Mouse (Mus musculus) CD8-positive naive resting alpha-beta T cell, adult 2 months (primary cell): Measurements from ENCODE around the gene Sorcs3.

ENCODE experiments used
- DNase-seq, 2 experiments: peaks; one replicate each; pipeline ENCODE4 v3.0.0; 2022; ENCODE audit warnings: low read depth in 2 of 2, low spot score in 2 of 2

Sorcs3 gene

DNA sequence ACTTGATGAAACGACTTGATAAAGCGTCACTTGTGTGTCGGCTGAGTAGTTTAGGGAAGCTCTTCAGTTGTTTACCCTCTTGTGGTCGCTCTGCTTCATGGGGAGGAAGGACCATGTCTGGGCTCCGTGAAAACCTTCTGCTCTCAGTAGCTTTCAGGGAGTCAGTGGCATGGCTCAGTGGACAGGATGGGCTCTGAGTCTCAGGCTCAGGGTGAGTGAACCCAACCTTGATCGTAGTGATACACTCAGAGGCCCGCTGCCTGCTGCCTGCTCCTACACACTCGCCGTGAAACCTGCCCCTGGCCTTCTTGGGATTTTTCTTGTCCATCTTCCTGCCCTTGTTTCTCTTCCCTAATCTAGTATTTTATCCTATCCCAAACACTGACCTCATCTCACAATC is 166.0 kb downstream of the Sorcs3 start:
- DNase-seq: no peak

DNA sequence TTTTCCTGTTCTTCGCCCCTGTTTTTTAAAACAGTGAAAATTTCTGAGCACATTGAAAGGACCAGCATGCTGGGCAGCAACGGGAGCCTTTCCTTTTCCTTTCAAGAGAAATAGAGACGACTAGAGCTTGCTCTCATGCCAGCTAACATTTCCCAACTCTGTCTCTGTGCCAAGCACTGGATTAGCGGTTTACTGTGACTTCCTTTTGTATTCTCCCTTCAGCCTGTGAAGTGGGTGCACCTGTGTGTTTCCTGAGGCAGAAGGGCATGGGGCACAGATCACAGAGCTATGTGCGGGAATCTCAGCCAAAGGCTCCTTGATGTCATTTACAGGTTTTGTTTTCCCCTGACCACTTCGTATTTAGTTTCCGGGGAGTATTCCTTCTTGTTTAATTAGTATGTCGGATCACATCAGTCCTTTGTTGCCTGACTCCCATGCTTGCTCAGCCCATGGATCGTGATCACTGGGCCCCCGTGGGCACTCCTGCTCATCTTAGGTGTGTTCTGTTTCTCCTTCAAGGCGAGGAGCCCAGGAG is 172.2 kb downstream of the Sorcs3 start:
- DNase-seq: no peak

DNA sequence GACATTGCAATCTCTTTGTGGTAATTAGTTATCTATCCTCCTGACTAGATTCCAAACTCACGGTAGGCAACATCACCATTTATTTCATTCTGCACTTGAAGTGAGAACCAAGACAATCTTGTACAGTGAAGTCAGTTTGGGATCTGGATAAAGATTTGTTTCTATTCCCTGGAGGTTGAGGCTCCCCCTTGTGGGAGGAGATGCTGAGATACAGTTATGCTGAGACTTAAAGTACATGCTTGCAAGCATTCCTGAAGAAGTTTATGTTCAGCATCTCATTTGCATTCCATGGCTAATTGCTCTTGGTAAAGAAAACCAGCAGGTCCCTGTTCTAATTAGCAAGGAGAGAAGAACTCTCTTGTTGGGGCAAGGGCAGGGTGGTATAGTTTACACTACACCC is 185.7 kb downstream of the Sorcs3 start:
- DNase-seq: no peak

DNA sequence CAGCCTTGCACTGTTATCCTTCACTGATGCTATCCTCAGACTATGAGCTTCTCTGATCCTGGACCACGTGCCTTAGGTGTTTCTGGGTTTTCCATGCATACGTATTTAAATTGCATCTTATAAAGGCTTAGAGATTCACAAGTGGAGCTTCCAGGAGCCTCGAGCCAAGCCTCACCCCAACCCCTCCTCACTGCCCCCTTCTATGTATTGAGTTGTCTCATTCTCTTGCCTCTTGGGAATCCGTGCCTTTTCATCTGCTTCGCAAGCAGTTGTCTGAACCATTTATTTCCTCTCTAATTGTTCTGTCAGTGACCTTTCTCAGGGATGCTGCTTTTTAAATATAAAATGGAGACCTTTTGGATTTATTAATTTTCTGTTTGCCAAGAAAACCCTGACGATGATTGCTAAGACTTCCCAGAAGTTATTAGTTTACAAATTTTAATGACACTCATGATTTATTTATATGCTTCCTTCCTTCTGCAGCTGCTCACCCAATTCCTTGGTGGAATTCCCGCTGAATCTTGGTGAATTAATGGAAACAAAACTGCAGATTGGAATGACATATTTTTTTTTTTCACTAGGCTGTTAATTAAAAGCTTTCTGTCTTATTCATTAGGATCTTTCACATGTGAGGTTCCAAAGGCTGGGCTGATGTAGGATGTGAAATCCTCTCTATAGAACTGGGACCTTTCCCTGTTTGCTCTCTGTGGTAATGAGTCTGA is 199.1 kb downstream of the Sorcs3 start:
- no peak for DNase-seq

DNA sequence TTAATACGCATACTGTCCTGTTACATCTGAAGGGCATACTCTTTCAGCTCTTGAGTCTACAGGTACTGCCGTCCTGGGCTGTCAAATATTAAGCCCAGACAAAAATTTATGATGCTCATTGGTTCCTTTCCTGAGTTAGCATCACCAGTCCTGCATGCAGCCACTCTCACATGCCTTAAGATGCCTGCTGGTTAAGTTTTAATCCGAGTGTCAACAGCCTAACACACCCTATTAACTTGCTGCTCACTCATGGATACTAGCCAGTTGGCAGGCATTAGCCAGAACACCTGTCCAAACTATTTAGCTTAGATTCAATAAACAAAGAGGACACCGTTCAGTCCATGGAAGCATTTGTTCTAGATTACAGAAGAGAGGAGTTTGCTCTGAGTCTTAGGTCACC is 202.4 kb downstream of the Sorcs3 start:
- no peak for DNase-seq

DNA sequence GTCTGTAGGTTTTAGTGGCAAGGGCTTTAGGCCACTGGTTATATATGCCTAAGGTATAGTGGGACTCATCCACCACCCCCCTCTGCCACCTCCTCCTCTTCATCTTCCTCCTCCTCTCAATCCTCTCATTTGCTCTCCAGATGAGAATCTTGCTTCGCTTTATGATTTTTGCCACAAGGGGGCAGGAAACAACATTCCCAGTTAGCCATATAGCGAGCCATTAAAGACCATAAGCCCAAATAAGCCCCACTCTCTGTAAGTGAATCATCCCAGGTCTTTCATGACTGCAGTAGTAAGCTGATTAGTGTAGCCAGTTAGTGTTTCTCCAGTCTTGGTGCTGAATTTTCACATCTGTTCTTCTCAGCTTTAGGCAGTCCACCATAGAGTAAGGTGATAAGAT is 205.5 kb downstream of the Sorcs3 start:
- DNase-seq: no peak

DNA sequence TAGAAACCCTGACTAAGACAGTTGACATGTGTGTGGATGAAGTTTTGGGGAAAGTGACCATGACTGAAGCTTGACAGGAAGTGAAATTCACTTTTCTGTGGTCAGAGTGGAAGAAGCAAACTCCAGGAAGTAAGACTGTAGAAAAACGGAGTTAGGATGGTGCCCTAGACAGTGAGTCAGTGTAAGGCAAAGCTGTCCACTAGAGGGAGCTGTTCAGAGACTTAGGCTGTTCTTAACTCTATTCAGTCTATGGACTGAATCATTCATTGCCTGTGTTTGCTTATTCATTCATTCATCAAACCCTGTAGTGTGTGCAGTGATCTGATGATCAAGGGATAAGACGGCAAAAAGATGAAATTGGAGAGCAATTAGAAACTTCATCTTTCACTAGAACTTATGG is 208.0 kb downstream of the Sorcs3 start:
- no peak for DNase-seq

DNA sequence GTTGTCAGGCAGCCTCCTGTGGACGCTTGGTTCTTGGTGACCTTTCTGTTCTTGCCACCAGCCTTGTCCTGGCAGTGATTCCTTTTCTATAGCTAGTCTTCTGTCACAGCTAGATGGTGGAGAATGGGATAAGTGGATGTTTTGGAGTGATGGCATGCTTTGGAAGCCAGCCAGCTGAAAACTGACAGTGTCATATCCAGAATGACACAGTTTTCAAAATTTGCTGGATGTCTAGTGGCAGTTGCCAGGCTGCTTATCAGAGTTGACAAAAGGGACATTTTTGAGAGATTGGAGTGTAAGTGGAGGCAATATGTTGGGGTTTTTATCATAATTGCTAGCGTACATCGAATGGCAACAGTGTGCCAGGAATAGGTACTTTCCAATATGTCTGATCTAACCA is 212.5 kb downstream of the Sorcs3 start:
- DNase-seq: no peak

DNA sequence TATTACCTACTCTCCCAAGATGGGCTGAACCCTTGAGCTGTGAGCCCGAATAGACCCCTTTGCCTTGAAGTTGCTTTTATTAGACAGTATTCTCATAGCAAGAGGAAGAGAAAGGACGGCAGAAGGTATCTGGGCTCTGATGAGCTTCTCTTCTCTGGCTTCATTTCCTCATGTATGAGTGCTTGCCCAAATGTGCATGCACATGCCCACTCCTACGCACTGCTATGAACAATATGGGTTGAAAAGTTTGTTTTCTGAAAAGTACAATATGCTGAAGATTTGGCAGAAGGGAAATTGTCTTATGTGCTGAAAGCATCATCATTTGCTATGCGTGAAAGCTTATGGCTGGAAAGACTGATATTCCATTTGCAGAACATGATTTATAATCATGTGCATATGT is 223.4 kb downstream of the Sorcs3 start:
- DNase-seq: no peak

DNA sequence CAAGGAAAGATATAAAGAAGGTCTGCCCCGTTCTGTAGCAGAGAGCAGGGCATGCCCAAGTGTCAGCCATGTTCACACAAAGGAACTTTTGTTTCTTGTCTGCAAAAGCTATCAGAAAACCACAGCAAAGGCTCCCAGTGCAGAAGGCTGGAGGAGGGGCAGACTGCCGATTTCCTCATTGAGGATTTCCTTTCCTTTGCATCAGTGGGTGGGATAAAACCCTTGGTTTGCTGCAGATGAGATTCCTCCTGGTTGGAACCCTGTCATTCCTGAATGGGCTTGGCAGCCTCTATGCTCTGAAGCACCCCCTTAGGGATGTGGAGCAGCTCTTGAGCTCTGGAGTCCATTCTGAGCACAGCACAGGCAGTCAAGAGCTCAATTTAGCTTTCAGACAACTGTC is 223.9 kb downstream of the Sorcs3 start:
- DNase-seq: no peak

DNA sequence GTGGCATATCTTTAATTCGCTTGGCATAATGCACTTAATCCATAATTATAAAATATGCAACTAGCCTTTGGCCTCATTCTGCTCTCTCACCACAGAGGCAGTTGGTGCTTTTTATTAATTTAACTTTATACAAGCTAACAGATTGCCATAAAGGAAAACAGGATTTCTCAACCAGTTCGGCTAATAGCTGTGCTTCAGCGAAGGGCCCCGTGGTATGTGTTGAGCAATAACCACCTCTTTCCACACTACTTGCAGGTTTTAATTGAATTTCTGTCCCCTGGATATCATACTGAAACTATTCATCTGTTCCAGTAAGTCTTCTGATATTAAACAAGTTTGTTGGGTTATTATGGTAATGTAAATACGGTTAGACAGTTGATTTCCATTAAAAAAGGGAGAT is 224.5 kb downstream of the Sorcs3 start:
- no peak for DNase-seq

DNA sequence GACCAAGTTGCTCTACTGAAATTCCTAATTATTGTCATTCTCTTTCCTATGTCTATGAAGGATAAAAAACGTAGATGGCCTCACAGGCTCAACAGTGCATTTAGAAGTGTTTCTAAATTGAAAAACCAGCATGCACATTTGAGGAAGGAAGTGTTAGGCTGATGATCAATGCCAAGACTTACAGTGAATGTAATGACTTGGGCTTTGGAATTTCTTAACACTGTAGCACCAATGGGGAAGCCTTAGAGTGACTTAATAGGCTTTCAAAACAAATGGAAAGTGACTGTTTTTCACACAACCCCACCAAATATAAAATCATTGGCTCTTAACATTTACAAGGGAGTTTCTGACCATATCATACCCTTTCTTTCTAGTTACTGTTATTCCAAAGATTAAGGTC is 232.6 kb downstream of the Sorcs3 start:
- no peak for DNase-seq

DNA sequence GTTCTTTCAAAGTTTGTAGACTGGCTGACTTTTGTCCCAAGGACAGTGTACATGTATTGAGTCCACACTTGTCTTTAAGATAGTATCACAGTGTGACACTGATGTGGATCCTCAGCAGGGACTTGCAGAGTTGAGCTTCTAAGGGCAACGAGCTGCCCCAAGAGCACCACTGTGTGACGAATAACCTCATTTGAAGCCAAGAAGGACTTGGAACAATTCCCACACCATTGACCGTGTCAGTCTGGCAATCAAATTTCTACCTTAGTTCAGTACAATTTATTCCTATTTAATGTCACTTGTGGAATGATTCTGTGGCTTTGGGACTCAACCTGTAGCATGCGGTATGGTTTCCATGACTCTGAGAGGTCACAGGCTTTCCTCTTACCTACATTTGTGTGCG is 255.3 kb downstream of the Sorcs3 start:
- DNase-seq: no peak

DNA sequence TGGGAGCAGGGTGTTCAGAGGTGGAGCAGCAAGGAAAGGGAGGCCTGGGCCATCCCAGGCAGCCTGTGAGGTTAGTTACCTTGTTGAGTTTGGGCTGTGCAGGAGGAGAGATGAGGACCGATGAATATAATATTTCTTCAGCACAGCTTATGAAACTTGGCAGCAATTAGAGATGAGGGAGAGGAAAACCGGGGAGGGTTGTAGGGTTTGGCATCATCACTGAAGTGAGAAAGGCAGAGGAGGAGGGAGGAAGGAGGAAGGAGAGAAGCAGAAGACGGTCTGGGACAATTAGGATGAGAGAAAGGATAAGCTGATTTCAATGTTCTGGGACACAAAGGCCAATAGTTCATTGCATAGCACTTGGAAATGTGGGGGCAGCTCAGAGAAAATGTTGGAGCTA is 256.6 kb downstream of the Sorcs3 start:
- no peak for DNase-seq

DNA sequence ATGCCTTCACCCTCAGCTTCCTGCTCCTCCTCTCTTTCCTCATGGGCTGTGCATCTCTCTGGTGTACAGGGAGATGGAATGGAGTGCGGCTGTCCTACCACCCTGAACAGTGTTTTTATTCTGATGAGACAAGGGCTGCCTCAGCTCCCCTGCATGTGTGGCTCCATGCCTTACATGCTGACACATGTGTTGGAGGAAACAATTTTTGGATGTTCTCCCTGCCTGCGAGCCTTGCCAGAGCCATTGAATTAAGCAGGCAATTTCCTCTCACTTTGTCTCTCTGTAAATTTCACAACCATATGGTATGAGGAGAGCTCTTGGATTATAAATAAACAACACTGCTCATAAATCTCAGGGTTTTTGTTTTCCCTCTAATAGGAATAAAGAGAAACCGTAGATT is 257.7 kb downstream of the Sorcs3 start:
- DNase-seq: no peak

DNA sequence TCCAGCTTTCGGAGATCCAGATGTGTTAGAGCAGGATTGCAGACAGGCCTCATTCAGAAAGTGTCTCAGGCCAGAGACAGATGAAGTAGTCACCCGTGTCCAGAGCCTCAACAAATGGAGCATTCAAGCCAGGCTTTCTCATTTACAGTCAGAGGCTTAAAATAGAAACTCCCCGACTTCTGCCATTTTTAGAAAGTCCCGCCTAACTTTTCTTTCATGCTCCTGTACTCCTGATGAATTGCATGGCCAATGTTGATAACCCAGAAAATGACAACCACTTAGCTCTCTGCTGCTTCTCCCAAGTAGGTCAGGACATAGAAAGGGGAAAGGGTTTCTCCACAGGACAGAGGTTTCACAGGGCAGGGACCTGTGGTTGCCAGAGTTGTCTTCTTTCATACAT is 261.6 kb downstream of the Sorcs3 start:
- no peak for DNase-seq

DNA sequence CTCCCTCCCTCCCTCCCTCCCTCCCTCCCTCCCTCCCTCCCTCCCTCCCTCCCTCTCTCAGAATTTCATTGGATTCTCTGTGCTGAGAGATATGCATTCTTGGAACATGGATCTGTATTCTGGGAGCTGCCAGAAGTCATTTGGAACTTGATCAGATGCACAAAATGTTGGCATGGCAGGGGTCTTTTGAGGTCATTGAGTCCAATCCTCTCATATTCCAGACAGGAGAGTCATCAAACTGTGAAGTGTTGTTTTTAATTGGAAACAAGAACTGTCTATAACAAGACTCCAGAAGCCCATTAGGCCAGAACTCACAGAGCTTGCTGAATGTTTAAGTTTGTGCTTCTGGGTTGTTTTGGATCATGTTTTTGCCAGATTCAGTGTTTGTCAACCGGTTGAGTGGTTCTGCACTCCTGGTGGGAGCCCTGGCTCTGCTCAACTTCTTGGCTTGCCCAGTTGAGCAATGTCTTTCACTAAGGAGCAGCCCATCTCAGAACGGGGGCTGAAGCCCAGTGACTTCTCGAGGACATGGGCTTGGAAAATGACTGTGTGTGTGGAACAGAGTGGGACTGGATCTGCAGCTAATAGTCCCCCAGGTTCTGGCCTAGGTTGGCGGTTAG is 264.1 kb downstream of the Sorcs3 start:
- no peak for DNase-seq

DNA sequence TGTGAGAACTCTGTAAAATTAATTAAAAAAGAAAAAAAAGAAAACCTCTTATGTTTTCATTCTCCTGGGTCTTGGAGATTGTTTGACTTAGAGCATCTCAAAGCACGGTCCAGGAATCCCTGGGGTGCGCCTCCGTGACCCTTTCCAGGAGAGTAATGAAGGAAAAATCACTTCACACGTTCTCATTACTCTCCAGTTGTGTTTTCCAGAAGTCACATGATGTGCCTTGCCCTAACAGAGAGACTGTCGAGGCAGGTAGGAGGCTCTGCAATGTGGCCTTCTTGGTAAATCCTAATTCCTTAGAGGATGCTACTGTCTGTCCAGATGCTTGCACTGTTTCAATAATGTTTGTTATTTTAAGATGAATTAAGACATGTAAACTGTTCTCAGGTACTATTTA is 266.1 kb downstream of the Sorcs3 start:
- no peak for DNase-seq

DNA sequence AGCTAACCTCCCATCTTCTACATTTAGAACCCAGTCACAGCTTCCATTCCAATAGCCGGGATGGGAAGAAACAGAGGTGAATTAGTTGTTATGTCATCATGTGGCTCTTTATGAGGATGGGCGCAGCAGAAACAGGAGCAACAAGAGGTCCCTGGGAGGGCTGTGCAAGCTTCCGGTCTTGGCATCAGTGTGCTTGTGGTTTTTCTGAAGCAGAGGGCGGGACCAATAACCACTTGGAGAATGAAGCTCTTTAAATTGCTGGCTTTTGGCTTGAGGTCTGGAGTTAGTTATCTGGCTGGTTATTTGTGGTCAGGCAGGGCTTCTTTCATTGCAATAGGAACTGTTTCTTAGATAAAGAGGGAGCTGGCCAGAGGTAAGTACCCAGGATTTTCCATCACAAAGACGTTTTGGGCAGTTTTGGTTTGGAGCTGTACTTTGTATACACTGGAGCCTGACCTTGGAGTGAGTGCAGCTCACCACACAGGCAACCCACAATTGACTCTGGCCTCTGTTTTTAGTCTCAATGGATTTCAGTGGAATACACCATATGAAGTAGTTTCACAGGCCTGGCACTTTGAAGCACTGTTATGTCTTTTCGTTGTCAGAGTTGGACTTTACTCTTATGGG is 270.1 kb downstream of the Sorcs3 start:
- no peak for DNase-seq

DNA sequence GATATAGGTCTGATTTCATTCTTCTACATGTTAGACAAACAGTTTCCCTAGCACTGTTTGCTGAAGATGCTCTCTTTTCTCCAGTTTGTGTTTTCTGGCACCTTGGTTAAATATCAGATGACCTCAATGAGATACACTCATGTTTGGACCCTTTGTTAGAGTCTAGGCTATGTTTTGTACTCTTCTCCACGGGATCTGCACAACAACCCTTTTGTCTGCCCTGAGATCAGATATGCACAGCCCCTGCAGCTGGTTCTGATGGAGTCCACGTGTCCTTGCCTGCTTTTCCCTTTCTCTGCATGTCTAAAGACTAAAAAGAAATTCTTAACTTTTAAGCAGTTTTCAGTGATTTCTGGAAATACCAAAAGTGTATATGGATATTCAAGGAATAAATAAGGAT is 273.0 kb downstream of the Sorcs3 start:
- DNase-seq: no peak

DNA sequence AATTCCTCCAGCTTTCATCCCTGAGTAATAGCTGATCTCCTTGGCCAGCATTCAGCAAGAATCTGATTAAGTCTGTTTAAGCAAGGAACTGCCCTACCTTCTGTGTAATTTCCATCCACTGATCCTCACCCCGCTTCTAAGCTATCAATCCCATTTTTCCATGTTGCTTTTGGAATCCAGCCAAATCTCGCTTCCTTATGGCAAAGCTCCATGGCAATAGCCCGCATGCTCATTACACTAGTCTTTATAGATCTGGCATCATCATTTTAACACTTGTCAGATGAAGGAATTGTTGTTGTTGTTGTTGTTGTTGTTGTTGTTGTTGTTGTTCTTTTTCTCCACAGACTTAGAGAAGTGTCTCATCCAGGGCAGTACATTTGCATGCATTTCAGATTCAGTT is 277.1 kb downstream of the Sorcs3 start:
- no peak for DNase-seq

DNA sequence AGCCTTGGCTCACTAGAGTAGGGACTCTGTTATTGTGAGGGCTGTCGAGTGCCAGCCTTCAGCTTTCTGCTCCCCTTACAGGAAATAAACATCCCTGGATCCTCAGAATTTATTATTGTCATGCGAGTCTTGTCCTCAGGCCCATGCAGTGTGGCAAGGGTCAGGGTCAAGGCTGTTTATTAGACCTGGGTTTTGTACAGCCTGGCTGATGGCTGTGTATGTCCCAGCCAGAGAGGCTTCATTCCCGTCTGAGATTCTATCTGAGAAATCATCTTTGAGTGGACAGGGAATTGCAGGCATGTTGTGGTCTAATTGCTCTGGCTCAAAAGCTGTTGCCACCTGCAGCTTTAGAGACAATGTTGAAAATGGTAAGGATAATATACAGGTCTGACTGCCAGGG is 285.3 kb downstream of the Sorcs3 start:
- DNase-seq: no peak
